Mouse (Mus musculus) heart, adult 2 months (tissue): ENCODE data around the gene Krt87.

Experiments
- CTCF ChIP-seq: fragments of 200-600 bp; IDR thresholded peaks from 2 replicates; pipeline ENCODE4 v1.8.1; 2022; ENCODE audit warnings: antibody characterized with exemption, mild to moderate bottlenecking, moderate library complexity
- POLR2A ChIP-seq: fragments of 200-500 bp; IDR thresholded peaks from 2 replicates; pipeline ENCODE4 v1.6.1; 2011; ENCODE audit warnings: mild to moderate bottlenecking, low read depth, low read length, control low read depth; ENCODE audit not compliant: insufficient read depth

DNA sequence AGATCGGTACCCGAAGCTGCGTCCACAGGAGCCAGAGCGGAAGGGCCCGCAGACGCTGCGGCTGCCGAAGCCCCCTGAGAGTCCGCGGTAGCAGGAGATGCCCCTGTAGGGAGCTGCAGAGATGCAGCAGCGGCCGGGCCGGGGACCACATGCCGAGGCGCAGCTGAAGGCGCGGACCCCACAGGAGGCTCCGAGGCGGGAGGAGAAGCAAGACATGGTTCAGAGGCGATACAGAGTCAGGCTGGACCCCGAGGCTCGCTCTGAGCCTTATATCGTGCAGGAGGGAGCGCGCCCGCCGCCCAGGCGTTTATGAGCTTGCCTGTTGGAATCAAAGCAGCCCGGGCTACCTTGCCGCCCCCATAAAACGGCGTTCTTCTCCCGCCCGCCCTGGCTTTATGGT lies at the start of gene Krt87:
- TF ChIP-seq CTCF (no peak), POLR2A (no peak)
